Mouse (Mus musculus) intestine, embryonic 15.5 days (tissue): Measurements from ENCODE around the gene Npy4r. TPM values are rescaled to one million over a fixed set of nuclear protein-coding genes. Genes with fewer than 3 reads are reported as not detected.

ENCODE experiments used
- ATAC-seq: fragments of 200-750 bp; cut with Nextera tagmentation; 2 replicates; pipeline ENCODE4 v1.8.0; 2017; ENCODE audit warnings: moderate TSS enrichment, moderate library complexity
- H3K27ac ChIP-seq: fragments of 300-500 bp; sonication (generic); 2 replicates; pipeline ENCODE4 v1.5.1; 2015; ENCODE audit warnings: mild to moderate bottlenecking, inconsistent platforms
- H3K27me3 ChIP-seq: fragments of 300-500 bp; sonication (generic); replicated peaks from 2 replicates; pipeline ENCODE4 v1.6.1; 2015; ENCODE audit warnings: inconsistent platforms
- H3K36me3 ChIP-seq: fragments of 300-500 bp; sonication (generic); 2 replicates; pipeline ENCODE4 v1.6.1; 2015; ENCODE audit warnings: inconsistent platforms
- H3K4me1 ChIP-seq: fragments of 300-500 bp; sonication (generic); replicated peaks from 2 replicates; pipeline ENCODE4 v1.6.1; 2015; ENCODE audit warnings: inconsistent platforms
- H3K4me2 ChIP-seq: fragments of 300-500 bp; sonication (generic); replicated peaks from 2 replicates; pipeline ENCODE4 v1.6.1; 2015; ENCODE audit warnings: mild to moderate bottlenecking, inconsistent platforms
- H3K4me3 ChIP-seq: fragments of 300-500 bp; sonication (generic); replicated peaks from 2 replicates; pipeline ENCODE4 v1.5.1; 2015; ENCODE audit warnings: inconsistent platforms
- H3K9ac ChIP-seq: fragments of 300-500 bp; sonication (generic); 2 replicates; pipeline ENCODE4 v1.6.1; 2015; ENCODE audit warnings: inconsistent platforms
- H3K9me3 ChIP-seq: fragments of 300-500 bp; sonication (generic); 2 replicates; pipeline ENCODE4 v1.6.1; 2016; ENCODE audit warnings: inconsistent platforms
- WGBS: fragments of 180-500 bp; shearing (Covaris S2); methylation state at CpG from one replicate; pipeline ENCODE4 v1.1.7; 2015; 5-methylcytosine and 5-hydroxymethylcytosine counted together
- polyA plus RNA-seq: library from polyadenylated mRNA; unstranded; fragments of >200 nt; fragmentation: Nextera tagmentation; extraction: Ambion mirVana; gene quantifications from 2 replicates; pipeline ENCODE4 v1.2.1, GENCODE M21; 2015

The Npy4r gene
- polyA plus RNA-seq = 0.21 and 0.41 TPM in 2 replicates

DNA sequence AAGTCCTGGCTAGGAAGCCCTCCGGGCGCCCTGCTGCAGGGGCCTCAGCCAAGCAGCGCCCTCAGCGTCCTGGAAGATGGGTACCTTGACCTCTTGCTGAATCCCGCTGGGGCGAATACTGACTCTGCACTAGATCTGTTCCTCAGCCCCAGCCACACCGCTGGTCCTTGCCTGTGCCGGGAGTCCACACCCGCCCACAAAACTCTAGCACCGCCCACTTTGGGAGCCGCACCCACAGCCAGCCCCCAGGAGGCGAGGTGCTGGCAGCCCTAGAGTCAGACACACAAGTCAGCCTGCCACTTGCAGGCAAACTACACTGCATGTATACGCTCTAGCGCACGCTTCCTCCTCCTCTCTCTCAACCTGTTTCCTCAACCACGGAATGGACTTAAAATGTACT lies at the start of gene Npy4r:
Gene Npy4r (minus strand): TSS at position 148 of the 400 bp plus-strand sequence.
- Histone ChIP-seq H3K27me3 (no peaks in the 10 kb centered on the region), H3K4me1 (peaks cover 6% of the 10 kb centered on the region; the same call in 1 of the 2 replicates), H3K4me3 (0 out of 2 replicates have a peak within 1 kb of the TSS, but pooled peaks have one; percentile 13), H3K4me2 (peak within 1 kb of the TSS; percentile 52), H3K36me3 (no peaks in the 10 kb centered on the region), H3K9me3 (no peaks in the 10 kb centered on the region), H3K9ac (no peak within 1 kb of the TSS), H3K27ac (no peak within 1 kb of the TSS)
- ATAC-seq = peak; percentile 96
- 11% methylated on average over 16 of the region's 16 CpGs for WGBS

DNA sequence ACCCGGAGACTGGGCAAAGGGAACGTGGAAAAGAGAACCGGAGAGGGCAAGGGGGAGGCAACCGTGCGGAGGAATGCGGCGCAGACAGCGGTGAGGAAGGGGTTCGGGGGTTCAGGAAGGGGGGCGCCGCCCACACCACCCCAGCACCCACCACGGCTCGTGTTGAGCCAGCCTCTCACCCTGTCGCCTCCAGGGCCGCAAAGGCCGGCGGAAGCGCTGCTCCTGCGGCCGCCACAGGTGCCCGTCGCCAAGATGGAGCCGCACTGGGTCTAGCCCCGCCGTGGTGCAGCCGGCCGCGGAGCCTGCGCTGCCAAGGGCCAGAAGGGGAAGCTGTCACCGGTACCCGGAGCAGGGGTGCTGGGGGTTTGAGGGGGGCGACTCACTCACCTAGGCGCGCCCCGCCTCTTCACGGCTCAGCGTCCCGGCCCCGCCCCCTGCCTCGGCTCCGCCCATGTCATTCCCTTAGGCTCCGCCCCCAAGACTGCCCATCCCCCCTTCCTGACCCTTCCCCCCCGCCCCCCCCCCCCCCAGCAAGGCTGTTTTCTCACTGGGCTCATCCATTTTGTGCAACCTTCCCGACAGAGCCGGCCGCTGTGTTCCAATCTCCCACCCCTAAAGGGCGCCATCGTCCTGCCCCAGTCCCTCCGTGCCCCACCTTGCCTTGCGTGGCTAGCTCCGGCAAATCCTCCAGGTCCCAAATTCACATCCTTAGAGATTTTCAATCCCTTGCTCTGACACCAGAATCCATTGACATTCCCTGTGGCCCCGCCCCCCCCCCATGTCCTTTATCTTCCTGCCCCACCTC lies 49.1 kb upstream of the Npy4r start, which contains the start of gene Gprin2:
Gene Gprin2 (minus strand): TSS at position 423 of the 805 bp plus-strand sequence.
- H3K9ac ChIP-seq = peak within 1 kb of the TSS; percentile 47
- peak within 1 kb of the TSS; percentile 96 for H3K4me2 ChIP-seq
- peak; percentile 73 for ATAC-seq
- peaks cover 4% of the 10 kb centered on the region; the same call in 1 of the 2 replicates for H3K27me3 ChIP-seq
- 3% methylated on average over 46 of the region's 52 CpGs for WGBS
- no peak within 1 kb of the TSS for H3K27ac ChIP-seq
- H3K4me3 ChIP-seq = peak within 1 kb of the TSS; percentile 64
- H3K4me1 ChIP-seq = peaks cover 5% of the 10 kb centered on the region; the same call in 1 of the 2 replicates
- H3K36me3 ChIP-seq = no peaks in the 10 kb centered on the region
- H3K9me3 ChIP-seq = no peaks in the 10 kb centered on the region

DNA sequence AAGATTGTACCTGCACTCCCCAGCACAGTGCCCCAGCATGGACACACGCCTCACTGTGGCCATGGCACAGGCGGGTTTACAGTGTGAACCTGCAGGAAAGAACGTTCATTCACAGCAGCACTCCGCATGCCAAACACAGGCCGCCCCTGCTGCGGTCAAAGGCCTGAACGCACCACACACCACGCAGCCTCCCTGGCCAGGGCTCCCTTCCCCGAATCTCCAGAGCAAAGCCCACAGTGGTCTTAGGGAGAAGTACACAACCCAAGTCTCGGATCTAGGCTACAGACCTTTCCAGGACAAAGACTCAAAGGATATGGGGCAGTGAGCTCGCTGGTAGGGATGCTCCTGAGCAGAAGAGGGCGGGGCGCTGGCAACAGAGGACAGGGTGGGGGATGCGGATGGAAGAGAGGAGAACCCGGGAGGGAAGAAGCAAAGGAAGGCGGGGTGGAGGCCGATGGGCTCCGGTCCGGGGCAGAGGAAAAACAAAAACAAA lies 48.5 kb upstream of the Npy4r start:
- Histone ChIP-seq H3K4me3 (peak overlapping the region; percentile 64), H3K4me1 (peaks cover 5% of the 10 kb centered on the region; the same call in 1 of the 2 replicates), H3K9ac (peak overlapping the region; percentile 47), H3K4me2 (peak overlapping the region; percentile 96), H3K9me3 (no peaks in the 10 kb centered on the region), H3K27me3 (peaks cover 4% of the 10 kb centered on the region; the same call in 1 of the 2 replicates), H3K36me3 (no peaks in the 10 kb centered on the region), H3K27ac (no peak overlapping the region)
- peak; percentile 78 for ATAC-seq
- WGBS = 7% methylated on average over 19 of the region's 19 CpGs

DNA sequence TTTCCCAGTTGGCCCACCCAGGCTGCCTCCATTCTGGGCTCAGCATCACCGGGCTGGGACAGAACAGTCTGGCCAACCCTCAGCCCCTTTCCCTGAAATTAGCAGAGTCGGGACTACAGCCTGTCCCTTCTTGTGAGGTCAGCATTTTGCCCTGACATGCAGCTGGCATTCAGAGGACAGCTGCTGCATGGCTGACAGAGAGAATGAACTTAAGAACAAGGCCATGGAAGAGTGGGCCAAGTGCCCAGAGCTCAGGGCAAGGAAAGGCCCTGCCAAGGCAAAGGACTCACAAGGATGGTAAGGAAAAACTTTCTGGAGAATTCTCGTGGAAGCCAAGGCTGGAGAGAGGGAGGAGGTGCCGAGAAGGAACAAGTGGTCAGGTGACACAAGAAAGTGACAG lies 44.4 kb upstream of the Npy4r start:
- Histone ChIP-seq H3K36me3 (no peaks in the 10 kb centered on the region), H3K4me1 (peaks cover 5% of the 10 kb centered on the region; the same call in 1 of the 2 replicates), H3K4me3 (no peak overlapping the region), H3K27me3 (no peaks in the 10 kb centered on the region; the same call in 1 of the 2 replicates), H3K4me2 (no peak overlapping the region), H3K27ac (no peak overlapping the region), H3K9me3 (no peaks in the 10 kb centered on the region), H3K9ac (no peak overlapping the region)
- ATAC-seq = no peak
- WGBS = 47% methylated on average over 4 of the region's 4 CpGs

DNA sequence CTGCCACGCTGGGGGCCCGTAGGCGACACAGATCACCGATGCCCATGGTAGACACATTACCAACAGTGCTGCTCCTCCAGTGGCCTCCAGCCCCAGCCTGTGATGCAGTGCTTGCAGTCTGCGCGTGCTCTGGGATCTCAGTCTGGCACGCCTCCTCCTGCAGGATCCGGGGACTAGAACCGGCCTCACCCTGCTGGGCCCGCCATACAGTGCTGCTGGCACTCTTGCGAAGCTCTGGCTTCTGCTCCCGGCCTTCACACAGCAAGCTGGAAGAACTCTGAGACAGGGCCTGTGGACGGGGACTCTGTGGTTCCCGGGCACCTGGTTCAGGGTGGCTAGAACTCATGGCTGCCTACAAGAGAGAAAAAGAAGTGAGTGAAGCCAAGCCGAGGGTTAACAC lies 43.2 kb upstream of the Npy4r start:
- no peak overlapping the region for H3K9ac ChIP-seq
- H3K36me3 ChIP-seq = no peaks in the 10 kb centered on the region
- ATAC-seq = no peak
- H3K4me1 ChIP-seq = peaks cover under 1% of the 10 kb centered on the region; the same call in 1 of the 2 replicates
- H3K4me2 ChIP-seq = no peak overlapping the region
- no peak overlapping the region for H3K27ac ChIP-seq
- 89% methylated on average over 15 of the region's 15 CpGs for WGBS
- no peak overlapping the region for H3K4me3 ChIP-seq
- no peaks in the 10 kb centered on the region; the same call in 1 of the 2 replicates for H3K27me3 ChIP-seq
- H3K9me3 ChIP-seq = no peaks in the 10 kb centered on the region

DNA sequence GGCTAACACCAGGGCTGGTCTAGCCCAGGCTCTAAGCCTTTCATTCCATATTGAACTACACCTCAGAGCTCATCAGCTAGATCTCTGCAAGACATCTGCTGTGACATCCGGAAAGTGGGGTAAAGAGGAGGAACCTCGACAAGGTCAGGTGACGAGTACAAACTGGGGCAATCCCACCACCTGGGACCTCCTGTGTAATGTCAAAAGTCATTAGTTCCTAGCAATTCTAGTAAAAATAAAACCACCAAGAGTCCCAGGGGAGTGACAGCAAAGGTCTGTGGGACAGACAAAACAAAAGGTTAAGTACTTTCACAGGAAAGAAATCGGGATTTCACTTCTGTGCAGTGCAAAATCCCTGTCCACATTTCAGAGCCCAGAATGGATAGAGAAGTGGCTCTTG lies 41.6 kb upstream of the Npy4r start:
- H3K9me3 ChIP-seq = no peaks in the 10 kb centered on the region
- ATAC-seq = no peak
- no peaks in the 10 kb centered on the region for H3K36me3 ChIP-seq
- H3K27ac ChIP-seq = no peak overlapping the region
- no peak overlapping the region for H3K9ac ChIP-seq
- 75% methylated on average over 4 of the region's 4 CpGs for WGBS
- no peaks in the 10 kb centered on the region for H3K4me1 ChIP-seq
- H3K4me2 ChIP-seq = no peak overlapping the region
- H3K27me3 ChIP-seq = no peaks in the 10 kb centered on the region
- H3K4me3 ChIP-seq = no peak overlapping the region

DNA sequence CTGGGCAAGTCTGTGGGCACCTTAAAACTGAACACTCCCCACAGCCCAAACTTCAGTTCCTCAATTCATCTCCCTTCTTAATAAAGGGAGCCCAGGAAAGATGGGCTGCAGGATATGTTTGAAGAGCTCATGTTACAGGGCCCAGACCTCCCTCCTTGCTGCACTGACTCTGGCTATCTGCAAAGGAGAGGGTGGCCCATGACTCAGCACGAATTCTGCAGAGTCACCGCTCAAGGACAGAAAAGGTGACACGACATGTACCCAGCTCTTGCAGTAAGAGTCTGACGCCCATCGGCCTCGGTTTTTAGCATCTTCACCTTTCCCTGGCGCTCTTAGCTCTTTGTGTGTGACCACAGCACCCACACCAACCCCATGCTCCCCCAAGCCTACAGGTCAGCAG lies 38.1 kb upstream of the Npy4r start:
- no peaks in the 10 kb centered on the region for H3K36me3 ChIP-seq
- no peaks in the 10 kb centered on the region for H3K27me3 ChIP-seq
- no peak overlapping the region for H3K4me3 ChIP-seq
- H3K27ac ChIP-seq = no peak overlapping the region
- no peaks in the 10 kb centered on the region for H3K9me3 ChIP-seq
- H3K4me2 ChIP-seq = no peak overlapping the region
- H3K9ac ChIP-seq = no peak overlapping the region
- no peaks in the 10 kb centered on the region for H3K4me1 ChIP-seq
- no peak for ATAC-seq
- WGBS = 66% methylated on average over 7 of the region's 7 CpGs

DNA sequence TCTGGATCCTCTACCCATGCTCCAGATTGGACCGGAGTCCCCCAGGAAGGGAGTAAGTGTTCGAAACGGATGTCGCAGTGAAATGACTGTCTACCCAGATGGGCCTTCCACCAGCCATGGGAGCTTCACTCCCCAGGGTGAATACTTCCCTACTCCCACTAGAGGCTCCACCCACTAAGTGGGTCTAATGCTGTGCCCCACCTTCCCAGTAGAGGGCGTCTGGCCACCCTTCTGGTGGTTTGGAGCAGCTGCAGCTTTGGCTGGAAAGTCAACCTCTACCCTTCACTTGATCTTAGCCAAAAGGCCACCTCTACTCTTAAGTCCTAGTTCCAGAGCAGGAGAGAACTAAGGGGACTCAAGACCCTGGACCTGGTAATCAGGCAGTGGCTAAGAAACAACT lies 36.3 kb upstream of the Npy4r start:
- no peak overlapping the region for H3K4me2 ChIP-seq
- H3K9ac ChIP-seq = no peak overlapping the region
- no peak overlapping the region for H3K27ac ChIP-seq
- H3K4me3 ChIP-seq = no peak overlapping the region
- H3K36me3 ChIP-seq = no peaks in the 10 kb centered on the region
- 71% methylated on average over 5 of the region's 5 CpGs for WGBS
- no peaks in the 10 kb centered on the region for H3K9me3 ChIP-seq
- H3K4me1 ChIP-seq = no peaks in the 10 kb centered on the region
- ATAC-seq = no peak
- H3K27me3 ChIP-seq = no peaks in the 10 kb centered on the region

DNA sequence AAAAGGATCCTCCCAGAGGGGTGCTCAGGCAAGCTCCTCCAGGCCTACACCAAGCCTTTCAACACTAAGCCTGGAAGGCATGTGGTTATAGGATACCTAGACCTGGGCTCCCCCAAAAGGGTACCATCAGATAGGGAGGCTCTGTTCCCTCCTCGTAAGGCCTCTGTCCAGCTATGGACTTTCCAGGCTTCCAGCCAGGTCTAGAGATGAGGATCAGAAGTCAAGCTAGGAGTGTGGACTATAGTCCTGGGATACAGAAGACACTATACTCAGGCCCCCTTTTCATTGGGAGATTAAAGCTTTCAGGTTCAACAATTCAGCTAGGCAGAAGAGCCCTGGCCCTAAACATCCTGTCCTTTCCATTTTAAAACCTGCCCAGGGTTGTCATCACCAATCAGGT lies 30.8 kb upstream of the Npy4r start:
- Histone ChIP-seq H3K4me3 (no peak overlapping the region), H3K27ac (no peak overlapping the region), H3K4me1 (no peaks in the 10 kb centered on the region), H3K27me3 (no peaks in the 10 kb centered on the region), H3K9me3 (no peaks in the 10 kb centered on the region), H3K9ac (no peak overlapping the region), H3K4me2 (no peak overlapping the region), H3K36me3 (no peaks in the 10 kb centered on the region)
- ATAC-seq = no peak
- 89% methylated on average over 1 of the region's 1 CpGs for WGBS

DNA sequence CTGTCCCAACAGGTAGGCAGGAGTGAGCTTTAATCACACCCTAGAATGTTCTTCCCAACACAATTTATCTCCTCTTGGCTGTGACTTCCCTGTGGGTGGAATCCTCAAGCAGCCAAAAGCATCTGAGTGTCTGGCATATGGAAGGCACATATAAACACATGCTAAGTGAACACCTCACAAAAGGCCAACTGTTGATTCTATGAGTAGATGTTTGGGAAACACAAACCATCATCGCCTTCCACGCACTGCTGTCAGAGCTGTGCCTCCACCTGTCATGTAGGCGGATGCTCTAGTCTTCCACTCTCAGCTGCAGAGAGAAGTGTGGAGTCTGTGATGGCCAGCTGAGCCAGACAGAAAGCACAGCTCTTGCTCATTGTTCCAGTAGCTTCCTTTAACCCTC lies 27.1 kb upstream of the Npy4r start:
- WGBS = 73% methylated on average over 3 of the region's 3 CpGs
- Histone ChIP-seq H3K27me3 (no peaks in the 10 kb centered on the region), H3K9ac (no peak overlapping the region), H3K4me2 (no peak overlapping the region), H3K36me3 (no peaks in the 10 kb centered on the region), H3K4me3 (no peak overlapping the region), H3K4me1 (no peaks in the 10 kb centered on the region), H3K27ac (no peak overlapping the region), H3K9me3 (no peaks in the 10 kb centered on the region)
- ATAC-seq = no peak

DNA sequence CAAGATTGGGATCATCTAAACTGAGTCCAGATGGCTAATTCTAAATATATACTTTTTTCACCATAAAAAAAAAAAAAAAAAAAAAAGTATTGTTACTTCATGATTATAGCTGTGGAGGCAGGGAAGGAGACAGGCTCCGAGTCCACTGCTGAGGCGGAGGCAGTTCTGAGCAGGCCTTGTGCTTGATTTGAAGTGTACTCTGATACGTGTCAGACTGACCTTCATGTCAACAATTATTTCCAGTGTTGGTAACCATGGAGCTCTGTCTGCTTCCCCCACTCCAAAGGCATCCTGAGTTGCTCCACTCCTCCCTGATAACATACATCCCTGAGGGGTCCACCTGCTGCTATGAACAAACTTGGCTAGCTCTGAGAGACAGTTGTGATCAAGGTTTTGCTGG lies 18.8 kb upstream of the Npy4r start:
- Histone ChIP-seq H3K4me2 (no peak overlapping the region), H3K27me3 (no peaks in the 10 kb centered on the region), H3K4me3 (no peak overlapping the region), H3K4me1 (no peaks in the 10 kb centered on the region), H3K27ac (no peak overlapping the region), H3K9me3 (no peaks in the 10 kb centered on the region), H3K9ac (no peak overlapping the region), H3K36me3 (no peaks in the 10 kb centered on the region)
- WGBS = 77% methylated on average over 3 of the region's 3 CpGs
- ATAC-seq = no peak

DNA sequence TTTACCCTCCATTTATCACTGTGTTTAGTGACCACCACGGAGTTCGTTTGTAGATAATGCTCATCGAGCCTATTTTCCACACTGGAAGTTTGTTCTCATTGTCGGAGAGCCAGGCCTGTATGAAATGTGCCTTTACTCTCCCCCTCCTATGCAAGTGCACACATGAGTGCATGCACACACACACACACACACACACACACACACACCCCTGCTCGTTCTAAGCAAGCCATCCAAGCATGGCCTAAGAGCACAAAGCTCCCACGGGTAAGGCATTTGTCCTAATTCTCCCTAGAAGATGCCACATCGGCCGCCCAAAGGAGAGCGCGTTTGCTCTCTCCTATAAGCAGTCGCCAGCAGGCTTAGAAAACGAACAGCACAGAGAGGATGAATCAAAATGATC lies 3.5 kb upstream of the Npy4r start:
- H3K27me3 ChIP-seq = no peaks in the 10 kb centered on the region
- no peak for ATAC-seq
- no peak overlapping the region for H3K27ac ChIP-seq
- H3K9me3 ChIP-seq = no peaks in the 10 kb centered on the region
- no peak overlapping the region for H3K4me2 ChIP-seq
- peaks cover 6% of the 10 kb centered on the region; the same call in 1 of the 2 replicates for H3K4me1 ChIP-seq
- WGBS = 72% methylated on average over 12 of the region's 12 CpGs
- H3K9ac ChIP-seq = no peak overlapping the region
- no peaks in the 10 kb centered on the region for H3K36me3 ChIP-seq
- H3K4me3 ChIP-seq = no peak overlapping the region
